Mouse (Mus musculus) ES-E14 (cell line): ENCODE measurements around the gene Lgals4. TPM values are rescaled to one million over a fixed set of nuclear protein-coding genes. Genes with fewer than 3 reads are reported as not detected.

Source experiments
- DNase-seq: peaks from one replicate; pipeline ENCODE4 v3.0.0-alpha.2; 2013; ENCODE audit warnings: low read depth, low spot score
- H3K27ac ChIP-seq: 2 replicates; pipeline ENCODE4 v1.5.1; 2012; ENCODE audit warnings: low read depth, mild to moderate bottlenecking, low read length, moderate library complexity, mixed read lengths; ENCODE audit not compliant: poor library complexity, insufficient read depth, severe bottlenecking
- H3K36me3 ChIP-seq: 2 replicates; pipeline ENCODE4 v1.6.1; 2012; ENCODE audit warnings: mild to moderate bottlenecking, low read length, moderate library complexity, mixed read lengths; ENCODE audit not compliant: control insufficient read depth, poor library complexity, insufficient read depth, severe bottlenecking
- H3K4me1 ChIP-seq, 2 experiments: fragments of 150-350 bp in 1 of 2; sonication (generic) in 1 of 2; 2 replicates each; pipeline ENCODE4 v1.6.1; 2012; ENCODE audit warnings: low read length in 2 of 2, mild to moderate bottlenecking in 1 of 2, mixed read lengths in 1 of 2; ENCODE audit not compliant: control insufficient read depth in 2 of 2, insufficient read depth in 2 of 2, poor library complexity in 1 of 2
- H3K4me3 ChIP-seq, 2 experiments: fragments of 150-350 bp in 1 of 2; sonication (generic) in 1 of 2; 2 replicates each; pipeline ENCODE4 v1.5.1; 2012; ENCODE audit warnings: low read length in 2 of 2, low read depth in 1 of 2, mild to moderate bottlenecking in 1 of 2, mixed read lengths in 1 of 2; ENCODE audit not compliant: insufficient read depth in 1 of 2, poor library complexity in 1 of 2, severe bottlenecking in 1 of 2
- H3K9ac ChIP-seq: 2 replicates; pipeline ENCODE4 v1.6.1; 2012; ENCODE audit warnings: low read depth, mild to moderate bottlenecking, low read length, mixed read lengths; ENCODE audit not compliant: poor library complexity, insufficient read depth, severe bottlenecking
- H3K9me3 ChIP-seq: fragments of 150-350 bp; sonication (generic); 2 replicates; pipeline ENCODE4 v1.6.1; 2012; ENCODE audit warnings: low read depth, mild to moderate bottlenecking, low read length; ENCODE audit not compliant: control insufficient read depth, insufficient read depth
- CHD2 ChIP-seq: IDR thresholded peaks from 2 replicates; pipeline ENCODE4 v1.6.1; 2014; ENCODE audit warnings: mild to moderate bottlenecking, low read depth, low read length, inconsistent platforms
- HCFC1 ChIP-seq: IDR thresholded peaks from 2 replicates; pipeline ENCODE4 v1.6.1; 2012; ENCODE audit warnings: low read length, inconsistent platforms, borderline replicate concordance; ENCODE audit not compliant: insufficient read depth
- MAFK ChIP-seq: IDR thresholded peaks from 2 replicates; pipeline ENCODE4 v1.6.1; 2014; ENCODE audit warnings: mild to moderate bottlenecking, low read depth, low read length, inconsistent platforms; ENCODE audit not compliant: insufficient read depth
- ZC3H11A ChIP-seq: IDR thresholded peaks from 2 replicates; pipeline ENCODE4 v1.6.1; 2012; ENCODE audit warnings: low read depth, mild to moderate bottlenecking, inconsistent platforms, low read length, borderline replicate concordance
- ZNF384 ChIP-seq: IDR thresholded peaks from 2 replicates; pipeline ENCODE4 v1.6.1; 2012; ENCODE audit warnings: low read depth, low read length, inconsistent platforms
- in situ Hi-C, 2 experiments: fragments of 600-800 bp; cut with MboI; formaldehyde crosslinking; loops; one replicate each; pipeline ENCODE4 v1.15.1; 2025; ENCODE audit warnings: low sequenced_read_pairs in 2 of 2, inconsistent platforms in 1 of 2; ENCODE audit not compliant: unreplicated experiment in 2 of 2
- total RNA-seq: library from RNA; depleted of rRNA; stranded (reverse); fragments of 300-350 nt; gene quantifications from 2 replicates; pipeline ENCODE4 v1.2.3, GENCODE M21; 2012

The Lgals4 gene
- total RNA-seq, 1 experiment: 5.5 TPM

DNA sequence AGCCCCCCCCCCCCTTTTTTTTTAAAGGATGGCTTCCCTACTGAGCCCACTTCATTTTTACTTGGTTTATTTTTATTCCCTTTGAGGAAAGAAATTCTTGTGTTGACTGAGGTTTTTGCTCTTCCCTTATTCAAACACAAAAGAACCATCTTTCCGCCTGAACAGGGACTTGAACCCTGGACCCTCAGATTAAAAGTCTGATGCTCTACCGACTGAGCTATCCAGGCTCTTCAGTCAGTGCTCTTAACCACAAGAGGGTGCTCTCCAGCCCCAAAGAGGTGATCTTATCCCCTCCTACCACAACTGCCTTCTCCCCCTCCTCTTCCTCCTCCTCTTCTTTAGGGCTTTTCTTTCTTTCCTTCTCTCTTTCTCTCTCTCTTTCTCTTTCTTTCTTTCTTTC, 39.8 kb upstream of the Lgals4 start:
- H3K4me3 ChIP-seq: no peak overlapping the region
- in situ Hi-C loops: no loop called here
- H3K27ac ChIP-seq: no peak overlapping the region
- H3K9me3 ChIP-seq: no peaks in the 10 kb centered on the region
- H3K36me3 ChIP-seq: peaks cover 12% of the 10 kb centered on the region
- no peak overlapping the region for H3K9ac ChIP-seq
- TF ChIP-seq MAFK (no peak), HCFC1 (no peak), ZNF384 (no peak), ZC3H11A (no peak), CHD2 (no peak)
- peaks cover 7 to 35% of the 10 kb centered on the region in 2 experiments for H3K4me1 ChIP-seq
- DNase-seq: no peak

DNA sequence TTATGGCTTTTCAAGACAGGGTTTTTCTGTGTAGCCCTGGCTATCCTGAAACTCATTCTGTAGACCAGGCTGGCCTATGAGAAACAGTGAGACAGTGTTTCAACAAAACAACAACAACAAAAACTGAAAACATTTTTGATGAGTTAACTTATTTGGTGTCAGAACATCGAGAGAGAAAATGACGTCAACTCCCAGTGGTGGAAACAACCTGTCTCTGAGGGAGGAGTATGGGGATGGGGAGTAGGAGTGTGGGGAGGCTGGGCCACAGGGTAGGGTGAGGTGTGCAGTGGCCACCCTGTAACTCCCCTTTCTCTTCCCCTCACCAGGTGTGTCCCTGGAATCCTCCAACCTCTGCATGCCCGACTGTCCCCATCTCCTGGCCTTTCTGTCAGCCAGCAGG, 39.2 kb upstream of the Lgals4 start:
- no peak for TF ChIP-seq HCFC1
- TF ChIP-seq ZC3H11A: no peak
- TF ChIP-seq MAFK: no peak
- no peak for TF ChIP-seq ZNF384
- no peak for TF ChIP-seq CHD2
- no peaks in the 10 kb centered on the region for H3K9me3 ChIP-seq
- no peak overlapping the region for H3K4me3 ChIP-seq
- H3K9ac ChIP-seq: no peak overlapping the region
- peaks cover 7 to 31% of the 10 kb centered on the region in 2 experiments for H3K4me1 ChIP-seq
- H3K36me3 ChIP-seq: peaks cover 17% of the 10 kb centered on the region
- in situ Hi-C loops: no loop called here
- DNase-seq: no peak
- no peak overlapping the region for H3K27ac ChIP-seq

DNA sequence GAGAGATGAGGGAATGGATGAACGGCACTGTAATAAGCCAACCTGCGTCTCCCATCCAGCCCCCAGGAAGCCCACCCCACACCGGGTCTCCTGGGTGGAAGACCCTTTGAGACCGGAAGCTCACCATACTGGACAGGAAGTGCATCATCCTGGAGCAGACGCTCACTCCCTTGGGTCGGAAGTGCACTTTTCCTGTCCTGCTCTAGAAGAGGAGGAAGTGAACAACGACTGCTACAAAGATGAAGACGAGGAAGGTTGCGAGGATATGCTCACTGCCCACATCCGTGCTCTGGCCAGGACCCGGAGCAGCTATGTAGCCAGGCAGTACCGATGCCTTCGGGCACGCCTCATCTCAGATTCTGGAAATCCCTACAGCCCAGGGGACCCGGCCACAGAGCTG, 37.8 kb upstream of the Lgals4 start:
- TF ChIP-seq HCFC1: no peak
- no peak for TF ChIP-seq ZC3H11A
- no peak for TF ChIP-seq CHD2
- no peak for TF ChIP-seq ZNF384
- no peak for TF ChIP-seq MAFK
- Histone ChIP-seq H3K9me3 (no peaks in the 10 kb centered on the region), H3K4me1 (peaks cover 0 to 22% of the 10 kb centered on the region in 2 experiments; a peak in 3 of 4 replicates), H3K36me3 (peaks cover 17% of the 10 kb centered on the region), H3K4me3 (peak overlapping the region; percentile 81 to 84), H3K9ac (peak overlapping the region; percentile 86), H3K27ac (peak overlapping the region; percentile 63; the same call in 1 of the 2 replicates)
- in situ Hi-C loops: no loop called here
- no peak for DNase-seq

DNA sequence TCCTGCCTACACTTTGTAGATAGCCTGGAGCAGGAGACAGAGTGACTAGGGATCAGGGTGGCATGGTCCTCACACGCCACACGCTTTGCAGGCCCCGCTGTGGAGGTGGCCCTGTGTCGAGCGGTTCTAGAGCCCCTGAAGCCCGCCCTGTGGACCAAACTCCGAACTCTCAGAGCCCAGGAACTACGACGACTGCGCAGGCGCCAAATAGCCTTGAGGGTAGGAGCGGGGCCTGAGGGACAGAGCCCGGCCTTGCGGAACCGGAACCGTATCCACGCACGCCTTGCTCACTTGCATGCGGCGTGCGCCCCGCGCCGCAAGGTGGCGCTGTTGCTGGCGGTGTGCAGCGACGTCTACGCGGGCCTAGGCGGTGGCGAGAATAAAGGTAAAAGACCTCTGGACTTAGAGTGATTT, 37.1 kb upstream of the Lgals4 start:
- Histone ChIP-seq H3K9me3 (no peaks in the 10 kb centered on the region), H3K4me3 (peak overlapping the region; percentile 81 to 84), H3K36me3 (peaks cover 17% of the 10 kb centered on the region), H3K4me1 (peaks cover 2 to 25% of the 10 kb centered on the region in 2 experiments), H3K27ac (peak overlapping the region; percentile 63; the same call in 1 of the 2 replicates), H3K9ac (peak overlapping the region; percentile 86)
- DNase-seq: peak; percentile 63
- TF ChIP-seq ZC3H11A (peak; percentile 20; the same call in 1 of the 2 replicates), MAFK (no peak)
- in situ Hi-C loops: no loop called here

DNA sequence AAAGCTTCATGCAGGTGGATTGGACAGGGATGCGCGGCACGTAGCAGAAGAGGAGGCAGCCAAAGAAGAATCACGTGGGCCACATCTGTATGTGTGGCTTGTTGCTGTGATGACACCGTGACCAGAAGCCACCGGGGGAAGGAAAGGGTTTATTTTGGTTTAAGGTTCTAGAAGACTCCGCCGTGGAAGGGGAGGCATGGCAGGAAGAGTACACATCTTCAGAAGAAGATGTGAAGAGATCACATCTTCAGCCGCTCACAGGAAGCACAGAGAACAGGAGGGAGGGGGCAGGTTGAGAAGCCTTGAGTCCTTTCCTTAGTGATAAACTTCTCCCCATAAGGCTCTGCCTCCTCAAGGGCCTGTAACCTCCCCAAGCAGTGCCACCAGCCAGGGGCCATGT, 33.7 kb upstream of the Lgals4 start:
- DNase-seq: no peak
- peaks cover 17% of the 10 kb centered on the region for H3K36me3 ChIP-seq
- H3K9me3 ChIP-seq: no peaks in the 10 kb centered on the region
- H3K9ac ChIP-seq: no peak overlapping the region
- no peak overlapping the region for H3K27ac ChIP-seq
- in situ Hi-C loops: no loop called here
- peaks cover 17 to 20% of the 10 kb centered on the region in 2 experiments for H3K4me1 ChIP-seq
- TF ChIP-seq MAFK (no peak), ZNF384 (no peak), CHD2 (no peak), HCFC1 (no peak), ZC3H11A (no peak)
- no peak overlapping the region for H3K4me3 ChIP-seq
